Mouse (Mus musculus): ENCODE data around the gene Brd7.

DNA sequence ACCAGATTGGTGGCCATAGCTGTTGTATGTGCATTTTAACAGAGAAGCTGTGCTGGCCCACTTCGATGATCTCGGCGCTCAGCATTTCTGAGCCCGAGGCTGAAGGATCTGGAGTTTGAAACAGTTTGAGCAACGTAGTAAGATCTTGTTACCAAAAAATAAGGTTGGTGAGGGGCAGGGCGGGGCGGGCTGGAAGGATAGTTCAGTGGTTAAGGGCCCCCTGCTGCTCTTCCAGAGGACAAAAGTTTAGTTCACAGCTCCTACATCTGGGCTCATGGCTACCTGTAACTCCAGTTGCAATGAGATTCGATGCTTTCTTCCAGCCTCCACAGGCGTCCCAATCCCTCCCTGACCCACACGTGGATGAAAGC, 63.3 kb downstream of the Brd7 start:
- TF ChIP-seq CTCF (conservative IDR thresholded peaks at IDR 0.05; ENCODE audit: insufficient read depth, insufficient read length, low read depth, low read length): no peak
- TF ChIP-seq POLR2A (IDR thresholded peaks at IDR 0.05; ENCODE audit: low read depth, low read length): no peak

Data from kidney, adult 2 months (tissue).